Mouse (Mus musculus): ENCODE results near the gene Slc22a15.

DNA sequence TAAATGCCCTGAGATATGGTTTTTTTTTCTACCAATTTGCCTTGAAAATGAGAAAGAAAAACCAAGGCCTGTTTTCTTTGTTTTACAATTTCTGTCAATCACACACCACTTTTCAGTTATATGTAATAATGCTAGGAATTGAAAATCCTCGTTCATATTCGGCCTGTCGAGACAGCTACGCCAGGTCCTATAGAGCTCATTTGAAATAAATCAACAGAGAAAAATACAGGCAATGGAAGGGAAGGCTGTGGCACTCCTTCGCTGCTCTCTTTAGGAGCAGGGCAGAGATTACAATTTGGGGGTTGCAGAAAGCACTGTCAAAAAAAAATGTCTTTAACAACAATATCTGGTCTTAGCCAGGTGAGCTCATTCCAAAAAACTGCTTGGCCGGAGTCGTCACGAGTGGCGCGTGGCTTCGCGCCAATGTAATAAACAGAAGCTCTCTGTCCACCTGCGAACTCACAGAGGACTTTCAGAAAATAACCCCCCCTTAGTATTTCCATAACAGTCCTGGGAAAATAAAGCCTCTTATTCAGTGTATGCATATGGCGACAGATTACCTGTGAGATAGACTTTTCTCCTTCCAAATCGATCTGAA, 26.8 kb downstream of the Slc22a15 start:
- TF ChIP-seq CTCF (IDR thresholded peaks at IDR 0.05; ENCODE audit: low read depth) (no peak), EP300 (optimal IDR thresholded peaks at IDR 0.05) (no peak)
